Mouse (Mus musculus) frontal cortex, adult (tissue): ENCODE data around the gene Rpp14.
A peak's percentile ranks its signal among the peaks of the same experiment; 100 is the strongest.

ENCODE experiments used
- ATAC-seq: cut with Nextera tagmentation; 2 replicates; pipeline ENCODE4 v1.9.2; 2017; ENCODE audit warnings: mild to moderate bottlenecking, moderate library complexity, mixed read lengths; ENCODE audit not compliant: low TSS enrichment

Gene Rpp14

GRCm38 (mm10) chr14:8059938-8060337 lies 20.2 kb upstream of the Rpp14 start:
- no peak for ATAC-seq

- peak; percentile 9 for ATAC-seq
These were observed 18.1 kb upstream of the Rpp14 start for GRCm38 (mm10) chr14:8062076-8062475.

GRCm38 (mm10) chr14:8062537-8063301 lies 17.4 kb upstream of the Rpp14 start:
- ATAC-seq: peak; percentile 96

- no peak for ATAC-seq
These were observed 16.1 kb upstream of the Rpp14 start for GRCm38 (mm10) chr14:8063835-8064785.

GRCm38 (mm10) chr14:8080718-8081117 lies 551 bp downstream of the Rpp14 start:
- ATAC-seq: peak; percentile 25

- no peak for ATAC-seq
These were observed 2.8 kb downstream of the Rpp14 start for GRCm38 (mm10) chr14:8082949-8083348.

GRCm38 (mm10) chr14:8089016-8089415 lies 8.8 kb downstream of the Rpp14 start:
- ATAC-seq: no peak

- peak; percentile 75 for ATAC-seq
These were observed 12.4 kb downstream of the Rpp14 start for GRCm38 (mm10) chr14:8092573-8092972.

GRCm38 (mm10) chr14:8093427-8093826 lies 13.3 kb downstream of the Rpp14 start:
- ATAC-seq: no peak

- no peak for ATAC-seq
These were observed 14.9 kb downstream of the Rpp14 start for GRCm38 (mm10) chr14:8094931-8095561.

GRCm38 (mm10) chr14:8095562-8095950 lies 15.4 kb downstream of the Rpp14 start:
- no peak for ATAC-seq

- peak; percentile 89 for ATAC-seq
These were observed 18.0 kb downstream of the Rpp14 start, which contains the start of gene Pxk for GRCm38 (mm10) chr14:8097978-8098686. Gene Pxk, plus strand, starts transcription at chr14:8098211.

GRCm38 (mm10) chr14:8098687-8098995 lies 18.5 kb downstream of the Rpp14 start:
- ATAC-seq: peak; percentile 9

GRCm38 (mm10) chr14:8099561-8100021 lies 19.4 kb downstream of the Rpp14 start:
- ATAC-seq: 0 out of 2 replicates have a peak, but pooled peaks have one; percentile 22

- peak; percentile 66 for ATAC-seq
These were observed 21.7 kb downstream of the Rpp14 start for GRCm38 (mm10) chr14:8101886-8102285.

GRCm38 (mm10) chr14:8102676-8103075 lies 22.5 kb downstream of the Rpp14 start:
- no peak for ATAC-seq

- 0 out of 2 replicates have a peak, but pooled peaks have one; percentile 42 for ATAC-seq
These were observed 27.9 kb downstream of the Rpp14 start for GRCm38 (mm10) chr14:8108047-8108446.

- no peak for ATAC-seq
These were observed 28.8 kb downstream of the Rpp14 start for GRCm38 (mm10) chr14:8108976-8109375.

GRCm38 (mm10) chr14:8111545-8111944 lies 31.4 kb downstream of the Rpp14 start:
- no peak for ATAC-seq

GRCm38 (mm10) chr14:8112036-8112435 lies 31.9 kb downstream of the Rpp14 start:
- no peak for ATAC-seq

GRCm38 (mm10) chr14:8113616-8114015 lies 33.4 kb downstream of the Rpp14 start:
- ATAC-seq: no peak
